Mouse (Mus musculus): ENCODE results near the gene Lgalsl. TPM values are rescaled to one million over a fixed set of nuclear protein-coding genes. Genes with fewer than 3 reads are reported as not detected.

Gene Lgalsl
- polyA plus RNA-seq, 1 experiment from 2014 or later, result 46.5 TPM

DNA sequence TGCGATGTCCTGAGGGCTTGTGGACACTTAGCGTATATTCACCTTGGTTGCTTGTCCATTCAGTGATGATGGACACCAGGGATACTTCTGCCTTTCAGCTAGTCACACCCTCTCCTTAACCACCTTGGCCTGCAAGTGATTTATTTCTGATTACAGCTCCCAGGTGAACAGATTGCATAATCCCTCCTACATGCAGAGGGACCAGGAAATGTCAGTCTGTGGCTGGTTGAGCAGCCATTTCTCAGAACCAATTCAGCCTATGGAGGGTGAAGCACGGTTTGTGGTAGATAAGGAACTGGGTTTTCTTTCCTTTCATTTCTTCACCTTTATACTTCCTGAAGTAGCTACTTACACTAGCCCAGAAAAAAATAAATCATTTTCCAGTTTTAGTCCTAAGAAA, 34.6 kb upstream of the Lgalsl start:
- Histone ChIP-seq H3K9ac (no peak overlapping the region), H3K4me3 (ENCODE audit: low read depth, low read length) (no peak overlapping the region), H3K4me1 (ENCODE audit: insufficient read depth) (0 out of 2 replicates have a peak, but pooled peaks cover 3% of the 10 kb centered on the region), H3K27me3 (ENCODE audit: insufficient read depth, low read length) (no peaks in the 10 kb centered on the region), H3K9me3 (ENCODE audit: low read depth, low read length) (no peaks in the 10 kb centered on the region), H3K27ac (ENCODE audit: low read depth) (no peak overlapping the region), H3K36me3 (ENCODE audit: insufficient read depth) (no peaks in the 10 kb centered on the region), H3K4me2 (no peak overlapping the region)
- TF ChIP-seq CTCF (IDR thresholded peaks at IDR 0.05; ENCODE audit: low read depth), result no peak
- DNase-seq, result no peak
- 78% methylated on average over 3 of the region's 3 CpGs for WGBS
- no peak for ATAC-seq (ENCODE audit: insufficient read depth)

DNA sequence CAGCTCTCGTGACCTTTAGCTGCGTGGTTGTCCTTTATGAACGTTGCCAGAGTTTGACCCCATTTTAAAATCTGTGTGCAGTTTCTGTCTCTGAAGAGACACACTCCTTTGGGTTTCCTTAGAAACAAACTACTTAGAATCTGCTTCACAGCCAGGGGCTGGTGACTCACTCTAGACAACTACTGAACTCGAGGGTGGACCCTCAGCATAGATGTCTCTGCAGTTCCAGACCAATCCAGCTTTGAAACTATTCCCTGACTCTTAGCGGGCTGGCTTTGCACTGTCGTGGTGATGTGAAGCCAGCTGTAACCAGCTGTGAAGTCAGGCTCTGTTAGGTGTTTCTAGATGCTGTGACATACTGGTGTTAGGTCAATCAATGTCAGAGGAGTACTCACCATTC, 33.8 kb upstream of the Lgalsl start:
- 0 out of 2 replicates have a peak, but pooled peaks have one; percentile 14 for ATAC-seq (ENCODE audit: insufficient read depth)
- peaks cover 5% of the 10 kb centered on the region; the same call in 1 of the 2 replicates for H3K4me1 ChIP-seq (ENCODE audit: insufficient read depth)

DNA sequence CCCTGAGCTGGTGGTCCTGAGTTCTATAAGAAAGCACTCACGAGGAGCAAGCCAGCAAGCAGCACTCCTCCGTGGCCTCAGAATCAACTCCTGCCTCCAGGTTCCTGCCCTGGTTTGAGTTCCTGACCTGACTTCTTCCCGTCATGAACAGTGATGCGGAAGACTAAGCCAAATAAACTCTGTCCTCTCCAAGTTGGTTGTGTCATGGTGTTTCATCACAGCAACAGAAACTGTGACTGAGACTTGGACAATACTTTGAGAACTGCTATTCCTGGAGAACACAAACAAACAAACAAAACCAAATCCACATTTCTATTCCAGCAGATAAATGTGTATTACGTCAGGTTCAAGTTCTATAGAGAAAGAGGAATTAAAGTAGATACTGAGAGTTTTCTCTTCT, 31.2 kb upstream of the Lgalsl start:
- no peaks in the 10 kb centered on the region for H3K36me3 ChIP-seq (ENCODE audit: insufficient read depth)
- no peak overlapping the region for H3K9ac ChIP-seq
- no peak overlapping the region for H3K4me2 ChIP-seq
- DNase-seq, result no peak
- peaks cover 17% of the 10 kb centered on the region for H3K4me1 ChIP-seq (ENCODE audit: insufficient read depth)
- H3K4me3 ChIP-seq (ENCODE audit: low read depth, low read length), result no peak overlapping the region
- H3K27ac ChIP-seq (ENCODE audit: low read depth), result no peak overlapping the region
- WGBS, result 73% methylated on average over 5 of the region's 5 CpGs
- H3K27me3 ChIP-seq (ENCODE audit: insufficient read depth, low read length), result no peaks in the 10 kb centered on the region
- TF ChIP-seq CTCF (IDR thresholded peaks at IDR 0.05; ENCODE audit: low read depth), result no peak
- H3K9me3 ChIP-seq (ENCODE audit: low read depth, low read length), result no peaks in the 10 kb centered on the region
- no peak for ATAC-seq (ENCODE audit: insufficient read depth)

More for the DNA sequence above, 33.8 kb upstream of the Lgalsl start:
- no peak overlapping the region for H3K27ac ChIP-seq (ENCODE audit: low read depth)
- H3K36me3 ChIP-seq (ENCODE audit: insufficient read depth), result no peaks in the 10 kb centered on the region
- H3K9ac ChIP-seq, result no peak overlapping the region
- no peaks in the 10 kb centered on the region for H3K9me3 ChIP-seq (ENCODE audit: low read depth, low read length)
- H3K27me3 ChIP-seq (ENCODE audit: insufficient read depth, low read length), result no peaks in the 10 kb centered on the region
- DNase-seq, result no peak
- no peak overlapping the region for H3K4me2 ChIP-seq
- 52% methylated on average over 6 of the region's 6 CpGs for WGBS
- H3K4me3 ChIP-seq (ENCODE audit: low read depth, low read length), result no peak overlapping the region
- no peak for TF ChIP-seq CTCF (IDR thresholded peaks at IDR 0.05; ENCODE audit: low read depth)

DNA sequence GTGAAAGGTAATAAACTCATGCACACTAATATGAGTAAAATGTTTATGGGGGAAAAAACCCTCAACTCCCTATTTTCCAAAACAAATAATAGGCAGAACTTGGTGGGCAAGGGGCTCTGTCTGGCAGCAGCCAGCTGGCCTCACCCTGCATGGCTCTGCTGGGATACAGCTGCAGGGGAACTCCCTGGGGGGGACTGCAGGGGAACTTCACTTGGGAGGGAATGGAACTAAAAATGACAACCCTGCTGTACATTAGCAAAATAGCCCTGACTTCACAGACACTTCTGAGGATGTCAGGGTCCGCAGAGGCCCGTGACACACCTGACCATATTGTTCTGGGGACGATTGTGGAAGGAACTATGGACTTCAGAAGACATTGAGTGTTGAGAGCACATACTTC, 29.5 kb upstream of the Lgalsl start:
- DNase-seq, result no peak
- Histone ChIP-seq H3K36me3 (ENCODE audit: insufficient read depth) (no peaks in the 10 kb centered on the region), H3K27ac (ENCODE audit: low read depth) (no peak overlapping the region), H3K9ac (no peak overlapping the region), H3K4me1 (ENCODE audit: insufficient read depth) (peaks cover 17% of the 10 kb centered on the region), H3K9me3 (ENCODE audit: low read depth, low read length) (no peaks in the 10 kb centered on the region), H3K4me3 (ENCODE audit: low read depth, low read length) (no peak overlapping the region), H3K27me3 (ENCODE audit: insufficient read depth, low read length) (no peaks in the 10 kb centered on the region), H3K4me2 (no peak overlapping the region)
- no peak for TF ChIP-seq CTCF (IDR thresholded peaks at IDR 0.05; ENCODE audit: low read depth)
- WGBS, result 84% methylated on average over 3 of the region's 3 CpGs
- no peak for ATAC-seq (ENCODE audit: insufficient read depth)

DNA sequence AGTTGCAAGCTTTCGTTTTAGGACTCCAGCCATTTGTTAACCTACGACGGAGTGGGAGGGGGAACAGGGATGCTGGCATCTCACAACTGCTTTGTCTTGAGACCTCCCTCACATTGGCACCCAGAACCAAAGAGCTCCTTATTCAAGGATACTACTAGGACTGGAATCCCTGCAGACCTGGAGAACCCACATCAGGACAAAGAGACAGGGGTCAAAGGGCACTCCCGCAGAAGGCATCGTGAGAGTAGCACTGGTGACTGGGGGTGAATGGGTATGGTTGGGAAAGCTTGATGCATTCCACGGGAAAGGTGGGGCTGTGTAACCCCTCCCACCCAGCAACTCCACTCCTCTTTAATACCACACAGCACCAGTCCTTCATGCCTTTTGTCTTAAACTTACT, 29.0 kb upstream of the Lgalsl start:
- no peaks in the 10 kb centered on the region for H3K36me3 ChIP-seq (ENCODE audit: insufficient read depth)
- peak overlapping the region; percentile 44 for H3K4me2 ChIP-seq
- H3K9ac ChIP-seq, result no peak overlapping the region
- peak overlapping the region; percentile 3; the same call in 1 of the 2 replicates for H3K4me3 ChIP-seq (ENCODE audit: low read depth, low read length)
- DNase-seq (no peak), ATAC-seq (ENCODE audit: insufficient read depth) (no peak)
- H3K27ac ChIP-seq (ENCODE audit: low read depth), result peak overlapping the region; percentile 95
- no peaks in the 10 kb centered on the region for H3K9me3 ChIP-seq (ENCODE audit: low read depth, low read length)
- TF ChIP-seq CTCF (IDR thresholded peaks at IDR 0.05; ENCODE audit: low read depth), result no peak
- 44% methylated on average over 6 of the region's 6 CpGs for WGBS
- peaks cover 17% of the 10 kb centered on the region for H3K4me1 ChIP-seq (ENCODE audit: insufficient read depth)
- no peaks in the 10 kb centered on the region for H3K27me3 ChIP-seq (ENCODE audit: insufficient read depth, low read length)

DNA sequence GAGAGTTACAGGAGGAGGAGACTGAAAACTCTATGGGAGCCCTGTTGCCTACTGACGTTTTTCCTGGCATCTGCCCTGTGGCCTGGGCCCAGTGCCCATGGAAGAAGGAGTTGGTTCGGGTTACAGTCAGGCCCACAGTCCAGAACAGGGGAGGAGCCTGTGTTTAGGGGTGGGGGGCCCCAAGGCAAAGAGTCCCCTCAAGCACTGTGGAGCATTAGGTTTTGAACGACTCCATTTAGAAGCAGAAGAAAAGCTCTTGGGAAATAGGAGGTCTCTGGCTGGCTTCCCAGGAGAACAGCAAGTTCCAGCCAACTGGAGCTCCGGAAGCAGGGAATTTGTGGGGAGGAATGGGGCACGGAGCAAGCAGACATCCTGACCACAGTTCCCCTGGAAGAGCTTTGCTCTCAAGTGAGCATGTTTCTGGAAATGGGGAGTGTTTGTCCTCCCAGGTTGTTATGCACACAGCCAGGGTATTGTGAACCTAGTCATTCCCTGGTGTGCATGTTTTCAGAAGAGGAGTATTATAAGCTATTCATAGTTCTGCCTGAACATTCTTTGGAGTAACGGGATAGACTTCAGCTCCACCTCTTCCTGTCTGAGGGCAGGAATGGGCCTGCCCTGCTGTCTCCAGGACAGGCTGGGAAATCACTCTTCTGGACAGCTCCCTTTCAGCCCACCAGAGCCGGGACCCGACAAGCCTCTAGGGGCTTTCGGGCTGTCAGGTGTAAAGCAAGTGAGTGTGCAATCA, 28.2 kb upstream of the Lgalsl start:
- Histone ChIP-seq H3K36me3 (ENCODE audit: insufficient read depth) (no peaks in the 10 kb centered on the region), H3K4me1 (ENCODE audit: insufficient read depth) (peaks cover 17% of the 10 kb centered on the region), H3K27me3 (ENCODE audit: insufficient read depth, low read length) (no peaks in the 10 kb centered on the region), H3K4me3 (ENCODE audit: low read depth, low read length) (peak overlapping the region; percentile 3; the same call in 1 of the 2 replicates), H3K27ac (ENCODE audit: low read depth) (peak overlapping the region; percentile 95), H3K9me3 (ENCODE audit: low read depth, low read length) (no peaks in the 10 kb centered on the region), H3K9ac (no peak overlapping the region), H3K4me2 (peak overlapping the region; percentile 44)
- DNase-seq (peak; percentile 92), ATAC-seq (ENCODE audit: insufficient read depth) (peak; percentile 87)
- TF ChIP-seq CTCF (IDR thresholded peaks at IDR 0.05; ENCODE audit: low read depth), result no peak
- whole genome bisulfite sequencing, result 4% methylated on average over 9 of the region's 9 CpGs

DNA sequence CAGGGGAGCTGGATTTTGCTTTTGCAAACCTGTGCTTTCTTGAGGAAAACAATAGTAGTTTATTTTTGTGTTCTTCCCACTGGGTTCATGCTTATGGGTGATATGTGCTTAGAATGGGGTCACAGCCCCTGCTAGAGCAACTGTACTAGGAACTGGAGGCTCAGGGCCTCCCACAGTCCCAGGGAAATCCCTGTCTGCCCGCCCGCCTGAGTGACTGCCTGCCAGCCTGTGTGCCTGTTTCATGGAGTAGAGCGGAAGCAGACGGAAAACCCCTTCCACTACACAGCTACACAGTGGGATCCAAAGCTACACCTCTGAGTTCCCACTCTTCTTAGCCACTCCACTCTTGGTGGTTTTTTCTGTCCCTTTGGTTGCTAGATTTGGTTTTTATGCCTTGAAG, 27.1 kb upstream of the Lgalsl start:
- H3K27ac ChIP-seq (ENCODE audit: low read depth), result no peak overlapping the region
- H3K36me3 ChIP-seq (ENCODE audit: insufficient read depth), result no peaks in the 10 kb centered on the region
- H3K27me3 ChIP-seq (ENCODE audit: insufficient read depth, low read length), result no peaks in the 10 kb centered on the region
- no peaks in the 10 kb centered on the region for H3K9me3 ChIP-seq (ENCODE audit: low read depth, low read length)
- no peak overlapping the region for H3K4me3 ChIP-seq (ENCODE audit: low read depth, low read length)
- no peak overlapping the region for H3K4me2 ChIP-seq
- ATAC-seq (ENCODE audit: insufficient read depth) (no peak), DNase-seq (no peak)
- no peak overlapping the region for H3K9ac ChIP-seq
- WGBS, result 86% methylated on average over 4 of the region's 4 CpGs
- peaks cover 17% of the 10 kb centered on the region for H3K4me1 ChIP-seq (ENCODE audit: insufficient read depth)
- no peak for TF ChIP-seq CTCF (IDR thresholded peaks at IDR 0.05; ENCODE audit: low read depth)
